Mouse (Mus musculus) gastrocnemius, postnatal 25 days (tissue): ENCODE results near the gene Mrgprh. TPM values are rescaled to one million over a fixed set of nuclear protein-coding genes. Genes with fewer than 3 reads are reported as not detected.

ENCODE experiments used
- DNase-seq: peaks from one replicate; pipeline ENCODE4 v3.0.0; 2022
- microRNA-seq, 2 experiments: library from miRNA; unstranded; fragments of <30 nt; microRNA quantifications; one replicate each; pipeline ENCODE4 v1.2.0; 2021; ENCODE audit warnings: borderline replicate concordance in 2 of 2
- total RNA-seq, 2 experiments: library from RNA; stranded (reverse); gene quantifications; 1 replicate in 1 of 2; 2 replicates in 1 of 2; pipeline ENCODE4 v1.2.3; 2021

Gene Mrgprh
- total RNA-seq, 2 experiments from 2014 or later = 1.2 to 2.2 TPM

DNA sequence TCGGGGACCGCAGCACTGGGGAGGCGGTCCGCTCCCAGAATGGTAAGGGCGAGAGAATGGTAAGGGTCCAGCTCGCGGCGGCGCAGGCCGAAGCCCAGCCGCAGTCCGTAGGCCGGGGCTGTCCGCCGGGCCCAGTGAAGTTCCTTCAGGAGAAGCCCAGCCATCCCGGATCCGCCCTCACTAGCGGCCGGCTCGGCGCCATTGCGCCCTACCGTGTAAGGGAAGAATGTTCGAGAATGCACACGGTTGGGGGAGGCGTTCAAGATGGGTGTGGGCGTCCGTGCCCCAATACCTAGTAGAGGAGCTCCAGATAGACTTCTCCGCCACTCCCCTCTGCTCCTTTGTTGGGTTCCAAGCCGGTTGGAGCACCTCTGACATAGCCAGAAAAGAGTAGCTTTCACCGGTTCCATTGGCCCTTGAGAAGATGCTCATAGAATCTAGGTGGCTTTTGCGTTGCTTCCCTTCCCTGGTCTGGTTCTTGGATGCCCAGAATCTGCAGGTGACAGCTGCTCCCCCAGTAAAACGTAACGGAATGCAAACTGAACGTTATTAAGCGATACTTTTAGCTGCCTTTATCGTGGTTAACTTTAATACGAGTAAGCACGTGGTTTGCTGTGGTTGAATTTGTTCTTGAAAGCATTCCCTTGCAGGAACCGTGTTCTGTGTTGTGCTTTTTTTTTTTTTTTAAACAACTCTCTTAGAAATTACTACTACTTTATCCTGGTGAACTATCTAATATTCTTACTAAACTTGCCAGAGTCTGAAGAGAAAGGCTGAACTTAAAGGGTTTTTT lies 41.0 kb downstream of the Mrgprh start:
- no peak for DNase-seq

GRCm38 (mm10) chr17:12921073-12921472 lies 45.2 kb downstream of the Mrgprh start:
- no peak for DNase-seq

DNA sequence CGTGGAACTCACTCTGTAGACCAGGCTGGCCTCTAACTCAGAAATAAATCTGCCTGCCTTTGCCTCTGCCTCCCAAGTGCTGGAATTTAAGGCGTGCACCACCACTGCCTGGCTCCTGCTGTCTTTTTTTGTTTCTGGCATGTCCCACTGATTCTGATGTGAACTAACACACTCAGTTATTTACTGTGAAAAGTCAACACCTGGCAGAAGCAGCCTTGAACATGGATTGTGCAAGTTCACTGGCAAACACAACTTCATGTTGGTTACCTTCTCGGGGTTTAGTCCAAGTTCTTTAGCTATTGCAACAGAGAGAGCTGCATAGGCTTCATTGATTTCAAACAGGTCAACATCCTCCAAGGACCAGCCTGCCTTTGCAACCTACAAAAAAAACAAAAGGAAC lies 49.2 kb downstream of the Mrgprh start:
- DNase-seq = no peak

DNA sequence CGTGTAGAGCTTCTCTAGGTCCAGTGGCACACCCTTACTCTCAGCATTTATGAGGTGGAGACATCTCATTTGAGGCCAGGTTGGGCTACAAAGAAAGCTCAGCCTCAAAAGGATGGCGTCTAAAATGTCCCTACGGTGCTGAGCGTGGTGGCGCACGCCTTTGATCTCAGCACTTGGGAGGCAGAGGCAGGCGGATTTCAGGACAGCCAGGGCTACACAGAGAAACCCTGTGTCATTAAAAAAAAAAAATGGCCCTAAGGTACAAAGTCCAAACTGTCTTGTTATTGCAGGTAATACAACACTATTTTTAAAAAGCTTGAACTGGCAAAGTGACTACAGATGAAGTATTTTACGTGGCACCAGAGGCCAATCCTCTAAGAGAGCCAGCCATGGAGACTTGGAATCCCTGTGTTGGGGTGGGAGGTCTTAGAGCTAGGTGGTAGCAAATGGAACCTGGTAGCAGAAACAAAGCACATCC lies 49.9 kb downstream of the Mrgprh start:
- DNase-seq = no peak

Small RNAs within 50 kb of the gene (microRNA-seq; reads per million reads assigned to microRNA genes)
- gene Gm24085 = 0 reads per million in 2 experiments

Other genes with a start within 250 kb of the Mrgprh start
- gene Slc22a1, start 200.2 kb upstream of the Mrgprh start, total RNA-seq = not detected
- gene Igf2r, start 106.4 kb upstream of the Mrgprh start, total RNA-seq = 10 to 100 TPM; 44.6 to 45.8 TPM
- gene Mas1, start 7.9 kb upstream of the Mrgprh start, total RNA-seq = under 1 TPM in 1 of 2 experiments, not detected in 1; 0.59 TPM
- gene Pnldc1, start 34.2 kb downstream of the Mrgprh start, total RNA-seq = under 1 TPM in 1 of 2 experiments, not detected in 1; 0.83 TPM
- gene Tcp1, start 39.7 kb downstream of the Mrgprh start, total RNA-seq = 100 to 1,000 TPM; 159 to 178 TPM
- gene Mrpl18, start 40.3 kb downstream of the Mrgprh start, total RNA-seq = 100 to 1,000 TPM; 100 to 109 TPM
- gene Acat3, start 64.6 kb downstream of the Mrgprh start, total RNA-seq = not detected
- gene Acat2, start 84.7 kb downstream of the Mrgprh start, total RNA-seq = 1 to 10 TPM; 3.2 to 5.4 TPM
- gene Wtap, start 118.1 kb downstream of the Mrgprh start, total RNA-seq = 10 to 100 TPM; 23.3 to 24.7 TPM
- 100 to 1,000 TPM; 447 to 456 TPM for gene Sod2, start 130.8 kb downstream of the Mrgprh start, total RNA-seq
- gene Gpr31b, start 176.3 kb downstream of the Mrgprh start, total RNA-seq = not detected
- gene Tcp10b, start 185.1 kb downstream of the Mrgprh start, total RNA-seq = under 1 TPM; 0.10 to 0.32 TPM